Mouse (Mus musculus): Measurements from ENCODE around the gene Hist1h2bf. TPM values are rescaled to one million over a fixed set of nuclear protein-coding genes. Genes with fewer than 3 reads are reported as not detected.
"Not testable (repeated sequence)": the region's sequence is repeated elsewhere in the genome, so short reads cannot be mapped to it uniquely, and the experiment has no call there.

The Hist1h2bf gene
- total RNA-seq, 2 experiments from 2014 or later = 297 to 360 TPM

DNA sequence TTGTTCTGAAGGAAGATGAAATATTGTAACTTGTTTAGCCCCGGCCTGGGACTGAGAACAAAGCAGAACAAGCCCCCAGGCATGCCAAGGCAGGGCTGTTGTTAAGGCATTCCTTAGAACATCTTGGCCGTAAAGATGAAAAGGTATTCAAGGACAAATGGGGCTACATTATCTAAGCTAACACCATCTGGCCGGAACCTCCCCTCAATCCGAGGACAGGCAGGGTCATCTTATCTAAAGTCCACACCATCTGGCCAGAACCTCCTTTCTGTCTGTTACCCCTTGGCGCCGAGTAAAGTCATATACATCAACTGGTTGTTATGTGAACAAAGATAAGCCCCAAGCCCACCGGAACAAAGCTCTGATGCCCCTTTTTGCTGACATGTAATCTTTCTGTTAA lies 17.9 kb upstream of the Hist1h2bf start:
- DNase-seq (ENCODE audit: low spot score in 2 of 2) = not testable (repeated sequence)

DNA sequence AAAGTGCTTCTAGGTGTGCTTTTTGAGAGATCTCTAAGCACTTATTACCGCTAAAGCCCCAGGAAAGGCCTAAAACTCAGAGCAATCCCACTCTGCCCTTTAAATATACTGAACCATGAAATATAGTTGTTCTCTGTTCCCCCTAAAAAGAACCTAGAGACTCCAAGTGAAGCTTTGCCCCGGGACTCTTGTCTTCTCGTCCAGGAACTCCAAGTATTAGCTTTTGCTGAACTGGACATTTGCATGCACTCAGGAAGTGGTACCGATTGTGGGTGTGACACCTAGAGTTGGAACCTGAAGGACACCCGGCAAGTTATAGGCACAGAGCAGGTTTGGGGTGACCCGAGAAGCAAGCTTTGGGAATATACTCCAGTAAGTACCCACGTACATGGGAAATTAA lies 17.2 kb upstream of the Hist1h2bf start:
- DNase-seq (ENCODE audit: low spot score in 2 of 2) = no peak

DNA sequence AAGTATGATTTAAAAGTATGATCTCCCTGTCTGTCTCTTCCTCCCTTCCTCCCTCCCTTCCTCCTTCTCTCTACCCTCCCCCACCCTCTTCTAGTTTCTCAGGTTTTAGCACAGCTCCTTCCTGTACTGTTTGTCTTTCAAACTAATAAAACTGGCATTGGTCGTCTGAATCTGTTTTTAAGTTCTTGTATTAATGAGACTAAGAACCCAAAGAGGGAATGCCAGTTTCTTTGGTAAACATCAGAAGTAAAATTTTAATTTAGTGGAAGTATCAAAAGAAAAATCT lies 12.9 kb upstream of the Hist1h2bf start:
- no peak for DNase-seq (ENCODE audit: low spot score in 2 of 2)

DNA sequence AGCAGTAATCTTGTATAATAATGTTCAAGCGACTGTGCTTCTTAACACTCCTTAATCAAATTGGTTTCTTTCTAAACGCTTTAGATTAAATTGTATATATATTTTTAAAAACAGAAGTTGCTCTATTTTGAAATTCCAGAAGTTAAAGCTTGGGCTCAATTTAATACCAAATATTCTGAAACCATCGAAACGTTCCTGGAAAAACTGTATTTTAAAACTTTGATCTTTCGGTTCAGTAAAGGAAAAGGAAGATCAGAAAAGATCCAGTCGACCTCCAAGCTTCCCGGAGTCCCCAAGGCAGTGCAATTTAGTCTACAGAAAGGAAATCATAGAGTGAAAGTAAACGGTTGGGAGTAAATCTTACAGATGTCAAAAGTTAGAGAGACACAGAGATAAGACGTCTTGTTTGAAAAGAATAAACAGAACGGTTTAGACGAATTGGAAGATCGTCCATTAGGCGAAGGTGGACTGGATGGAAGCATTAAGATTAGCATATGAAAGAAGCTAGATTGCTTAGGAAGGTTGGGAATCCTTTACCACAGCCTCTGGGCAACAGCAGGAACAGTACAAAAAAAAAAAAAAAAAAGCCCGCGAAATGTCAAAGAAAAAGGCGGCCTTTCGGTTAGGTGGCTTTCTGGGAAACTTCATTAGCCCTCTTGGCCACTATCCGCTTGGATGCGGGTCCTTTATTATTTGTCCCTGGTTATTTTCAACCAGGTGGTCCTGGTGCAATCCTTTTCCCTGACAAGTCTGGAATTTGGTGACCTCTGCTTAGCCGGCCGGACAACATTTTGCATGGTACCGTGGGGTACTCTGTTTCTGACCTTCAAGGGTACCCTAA lies 12.3 kb upstream of the Hist1h2bf start:
- no peak for DNase-seq (ENCODE audit: low spot score in 2 of 2)

DNA sequence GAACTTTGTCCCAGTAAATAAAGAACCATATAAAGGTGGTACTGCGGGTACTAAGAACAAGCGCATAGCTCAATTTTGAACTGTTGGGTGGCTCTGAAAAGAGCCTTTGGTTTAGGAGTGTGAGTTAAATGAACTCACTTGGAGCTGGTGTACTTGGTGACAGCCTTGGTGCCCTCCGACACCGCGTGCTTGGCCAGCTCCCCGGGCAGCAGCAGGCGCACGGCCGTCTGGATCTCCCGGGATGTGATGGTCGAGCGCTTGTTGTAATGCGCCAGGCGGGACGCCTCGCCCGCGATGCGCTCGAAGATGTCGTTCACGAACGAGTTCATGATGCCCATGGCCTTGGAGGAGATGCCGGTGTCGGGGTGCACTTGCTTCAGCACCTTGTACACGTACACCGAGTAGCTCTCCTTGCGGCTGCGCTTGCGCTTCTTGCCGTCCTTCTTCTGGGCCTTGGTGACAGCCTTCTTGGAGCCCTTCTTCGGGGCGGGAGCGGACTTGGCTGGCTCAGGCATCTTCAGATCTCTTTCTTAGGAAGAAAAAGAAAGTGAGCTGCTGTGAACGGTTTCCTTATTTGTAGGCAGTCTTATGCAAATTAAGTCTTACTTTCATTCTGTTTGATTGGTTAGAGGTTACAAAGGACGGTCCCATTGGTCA lies 11.6 kb upstream of the Hist1h2bf start:
- DNase-seq (ENCODE audit: low spot score in 2 of 2) = peak in 1 of 2 experiments; percentile 43

DNA sequence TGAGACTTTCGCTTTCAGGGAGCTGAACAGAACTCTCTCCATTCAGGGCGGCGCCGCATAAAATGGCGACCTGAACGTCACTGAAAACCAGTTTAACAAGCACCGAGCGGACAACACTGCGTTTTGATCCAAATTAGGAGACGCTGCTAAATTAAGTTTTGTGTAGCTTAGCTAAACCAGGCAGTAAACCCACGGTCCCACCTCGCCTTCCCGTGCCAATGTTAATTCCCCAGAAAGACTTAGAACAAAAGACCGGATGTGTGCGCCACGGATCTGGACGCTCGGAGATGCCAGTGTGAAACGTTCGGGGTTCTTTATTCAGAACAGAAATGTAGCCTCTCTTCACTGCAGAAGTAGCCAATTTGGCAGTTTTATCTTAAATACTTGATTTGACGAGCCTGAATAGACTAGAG lies 11.0 kb upstream of the Hist1h2bf start:
- peak in 1 of 2 experiments; percentile 50 for DNase-seq (ENCODE audit: low spot score in 2 of 2)

DNA sequence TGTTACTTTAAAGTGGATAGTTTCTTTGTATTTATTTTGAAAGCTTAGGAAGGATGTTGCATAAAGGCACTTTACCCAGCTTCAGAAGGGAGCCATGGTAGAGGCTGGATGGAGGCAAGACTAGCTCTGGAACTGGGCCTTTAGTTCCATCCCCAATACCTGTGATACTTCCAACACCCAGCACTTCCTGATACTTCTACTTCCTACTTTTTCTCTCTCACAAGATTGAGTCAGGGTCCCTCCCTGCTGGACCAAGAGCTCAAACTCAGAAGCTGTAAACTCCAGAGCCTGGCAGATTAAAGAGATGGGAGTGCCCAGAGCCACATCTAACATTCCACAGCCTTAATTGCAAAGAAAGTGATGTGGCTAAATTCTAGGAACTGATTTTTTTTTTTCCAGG lies 10.3 kb upstream of the Hist1h2bf start:
- no peak for DNase-seq (ENCODE audit: low spot score in 2 of 2)

DNA sequence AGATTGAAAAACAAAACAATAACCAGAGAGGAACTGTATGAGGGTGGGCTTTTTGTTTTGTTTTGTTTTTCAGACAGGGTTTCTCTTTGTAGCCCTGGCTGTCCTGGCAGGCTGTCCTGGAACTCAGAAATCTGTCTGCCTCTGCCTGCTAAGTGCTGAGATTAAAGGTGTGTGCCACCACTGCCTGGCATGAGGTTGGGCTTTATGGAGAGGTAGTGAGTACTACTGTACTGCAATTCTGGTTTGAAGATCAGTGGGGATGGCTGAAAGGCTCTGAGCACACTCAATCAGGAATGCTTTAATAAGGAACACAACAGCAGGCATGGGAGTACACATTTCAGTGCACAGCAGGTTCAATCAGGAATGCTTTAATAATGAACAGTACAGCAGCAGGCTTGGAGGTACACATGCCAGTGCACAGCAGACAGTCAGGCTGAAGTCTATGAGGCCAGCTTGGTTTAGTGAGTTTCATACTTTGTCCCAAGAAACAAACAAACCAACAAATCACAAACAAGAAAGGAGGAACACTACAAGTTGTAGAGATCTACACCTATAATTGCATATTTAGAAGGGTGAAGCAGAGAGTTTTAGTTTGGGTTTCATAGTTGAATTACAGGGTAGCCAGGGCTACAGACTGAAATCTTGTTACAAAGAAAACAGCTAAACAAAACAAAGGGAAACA lies 9.5 kb upstream of the Hist1h2bf start:
- DNase-seq (ENCODE audit: low spot score in 2 of 2) = no peak

DNA sequence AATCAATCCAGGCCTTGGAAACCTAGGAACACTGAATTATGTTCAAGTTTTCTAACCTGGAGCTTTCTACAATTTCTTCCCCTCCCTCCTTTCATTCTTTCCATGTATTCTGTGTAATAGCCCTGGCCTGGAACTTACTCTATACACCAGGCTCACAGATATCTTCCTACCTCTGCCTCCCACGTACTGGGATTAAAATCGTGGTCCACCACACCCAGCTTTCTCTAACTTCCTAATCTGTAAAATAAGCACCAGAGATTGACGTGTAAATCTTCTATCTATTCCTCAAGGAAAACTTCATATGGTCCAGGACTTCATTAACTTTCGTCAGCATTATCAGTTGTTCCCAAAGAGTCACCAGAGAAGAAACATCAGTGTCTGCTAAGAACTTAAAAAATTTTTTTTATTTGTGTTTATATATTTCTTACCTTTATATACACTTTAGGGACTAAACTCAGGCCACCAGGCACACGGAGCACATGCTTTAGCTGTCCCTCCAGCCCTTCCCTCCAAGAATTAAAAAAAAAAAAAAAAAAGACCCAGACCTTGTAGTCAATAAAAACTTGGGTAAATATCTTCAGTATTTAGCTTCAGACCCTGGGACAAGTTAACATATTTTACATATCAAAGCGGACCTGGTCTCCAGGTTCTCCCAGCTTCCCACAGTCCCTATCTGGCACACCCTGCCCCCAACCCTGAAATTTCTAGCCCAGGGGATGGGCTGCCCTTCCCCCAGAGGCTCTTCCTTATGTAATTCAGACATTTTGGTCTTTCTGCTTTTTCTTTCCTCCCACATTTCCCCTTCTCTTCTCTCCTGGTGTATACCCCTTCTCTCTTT lies 8.4 kb upstream of the Hist1h2bf start:
- no peak for DNase-seq (ENCODE audit: low spot score in 2 of 2)

DNA sequence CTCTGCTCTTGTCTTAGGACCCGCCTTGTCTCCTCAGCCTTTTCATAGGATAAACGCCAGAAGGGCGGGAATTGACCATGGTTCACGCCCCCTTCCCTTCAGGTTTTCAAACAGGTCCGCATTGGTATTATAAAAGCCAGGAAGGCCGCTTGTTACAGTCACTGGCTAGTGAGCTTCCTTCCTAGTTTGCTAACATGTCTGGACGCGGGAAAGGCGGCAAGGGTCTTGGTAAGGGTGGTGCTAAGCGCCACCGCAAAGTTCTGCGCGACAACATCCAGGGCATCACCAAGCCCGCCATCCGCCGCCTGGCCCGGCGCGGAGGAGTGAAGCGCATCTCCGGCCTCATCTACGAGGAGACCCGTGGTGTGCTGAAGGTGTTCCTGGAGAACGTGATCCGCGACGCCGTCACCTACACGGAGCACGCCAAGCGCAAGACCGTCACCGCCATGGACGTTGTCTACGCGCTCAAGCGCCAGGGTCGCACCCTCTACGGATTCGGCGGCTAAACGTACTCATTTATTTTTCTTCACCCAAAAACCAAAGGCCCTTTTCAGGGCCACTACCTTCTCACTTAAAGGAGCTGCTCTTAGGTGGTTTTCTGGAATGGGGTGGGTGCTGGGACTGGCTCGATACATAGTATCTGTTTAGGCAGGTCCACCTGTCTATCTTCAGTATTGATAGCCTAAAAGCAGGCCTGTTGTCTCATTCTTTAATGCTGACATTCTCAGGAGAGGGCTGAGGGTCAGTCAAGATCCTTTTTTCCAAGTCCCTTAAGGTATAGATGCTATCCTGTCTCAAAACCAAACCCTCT lies 7.6 kb upstream of the Hist1h2bf start, which contains the start of gene Hist1h4d:
Hist1h4d (plus strand) TSS at position 191 of the 811 bp plus-strand sequence.
- peak; percentile 83 to 96 for DNase-seq (ENCODE audit: low spot score in 2 of 2)

DNA sequence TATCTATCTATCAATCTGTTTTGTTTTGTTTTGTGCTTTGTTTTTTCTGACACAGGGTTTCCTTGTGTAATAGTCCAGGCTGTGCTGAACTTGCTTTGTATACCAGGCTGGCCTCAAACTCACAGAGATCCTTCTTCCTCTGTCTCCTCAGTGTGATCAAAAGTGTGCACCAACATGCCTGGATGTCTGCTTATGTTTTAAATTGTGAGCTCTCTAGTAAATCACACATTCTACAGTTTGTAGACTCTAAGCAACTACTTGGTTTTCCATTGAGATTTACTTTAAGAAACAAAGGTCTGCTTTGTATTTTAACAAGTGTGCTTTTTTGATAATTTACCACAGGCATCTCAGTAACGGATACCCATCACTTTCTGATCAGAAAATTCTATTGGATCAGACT lies 3.8 kb upstream of the Hist1h2bf start:
- DNase-seq (ENCODE audit: low spot score in 2 of 2) = no peak

DNA sequence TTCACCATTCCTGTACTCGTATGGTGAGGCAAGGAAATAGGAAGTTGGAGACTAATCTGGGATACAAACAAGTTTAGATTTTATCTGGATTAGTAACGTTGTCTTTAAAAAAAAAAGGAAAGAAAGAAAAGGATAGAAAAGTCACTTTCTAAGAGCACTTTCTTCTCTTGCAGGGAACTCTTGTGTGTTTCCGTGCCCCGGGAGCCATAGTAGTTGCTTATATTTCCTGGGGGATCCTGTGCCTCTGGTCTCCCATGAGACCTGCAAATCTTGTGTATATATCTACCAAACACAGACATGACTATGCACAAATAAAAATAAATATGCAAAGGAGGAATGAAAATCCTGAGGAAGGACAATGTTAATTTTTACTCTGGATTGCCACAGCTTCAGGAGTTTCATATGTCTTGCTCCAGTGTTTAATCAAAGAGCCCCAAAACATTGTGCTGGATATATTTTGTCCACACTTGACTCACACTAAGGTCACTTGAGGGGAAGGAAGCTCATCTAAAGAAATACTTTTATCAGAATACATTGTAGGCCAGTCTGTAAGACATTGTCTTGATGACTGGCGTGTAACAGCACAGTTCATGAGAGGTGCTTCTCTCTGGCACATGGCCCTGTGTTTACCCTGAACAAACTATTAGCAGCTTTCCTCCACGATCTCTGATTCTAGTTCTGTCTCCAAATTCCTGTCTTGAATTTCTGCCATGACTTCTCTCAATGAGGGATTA lies 3.1 kb upstream of the Hist1h2bf start:
- DNase-seq (ENCODE audit: low spot score in 2 of 2) = no peak

DNA sequence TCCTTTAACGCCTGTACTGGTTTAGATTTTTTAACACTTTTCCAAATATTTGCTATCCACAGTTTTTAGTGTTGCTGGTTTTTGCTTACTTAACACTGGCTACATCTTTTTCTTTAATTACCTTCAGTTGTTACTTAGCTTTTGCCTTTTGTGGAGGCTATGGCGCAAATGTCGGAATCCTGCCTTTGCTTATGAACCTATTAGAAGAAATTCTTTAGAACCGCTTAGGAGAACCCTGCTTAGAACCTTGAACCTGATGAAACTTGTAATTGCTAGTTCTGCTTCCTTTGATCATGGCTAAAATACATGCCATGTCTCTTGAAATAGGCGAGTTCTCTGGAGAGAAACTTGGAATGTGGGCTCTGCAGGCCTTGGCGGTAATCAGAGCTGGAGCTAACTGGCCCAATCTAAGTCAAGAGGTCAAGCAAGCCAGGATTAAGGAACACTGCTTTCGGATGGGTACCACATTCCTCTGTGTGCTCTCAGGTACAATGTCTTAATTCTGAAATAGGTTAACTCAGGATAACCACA lies 2.4 kb upstream of the Hist1h2bf start:
- no peak for DNase-seq (ENCODE audit: low spot score in 2 of 2)

DNA sequence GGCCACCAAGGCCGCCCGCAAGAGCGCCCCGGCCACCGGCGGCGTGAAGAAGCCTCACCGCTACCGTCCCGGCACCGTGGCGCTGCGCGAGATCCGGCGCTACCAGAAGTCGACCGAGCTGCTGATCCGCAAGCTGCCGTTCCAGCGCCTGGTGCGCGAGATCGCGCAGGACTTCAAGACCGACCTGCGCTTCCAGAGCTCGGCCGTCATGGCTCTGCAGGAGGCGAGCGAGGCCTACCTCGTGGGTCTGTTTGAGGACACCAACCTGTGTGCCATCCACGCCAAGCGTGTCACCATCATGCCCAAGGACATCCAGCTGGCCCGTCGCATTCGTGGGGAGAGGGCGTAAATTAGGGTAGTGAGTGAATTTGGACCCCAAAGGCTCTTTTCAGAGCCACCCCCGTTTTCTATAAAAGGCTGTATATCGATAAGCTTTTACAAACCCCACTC lies 1.9 kb upstream of the Hist1h2bf start:
- DNase-seq (ENCODE audit: low spot score in 2 of 2) = not testable (repeated sequence)

DNA sequence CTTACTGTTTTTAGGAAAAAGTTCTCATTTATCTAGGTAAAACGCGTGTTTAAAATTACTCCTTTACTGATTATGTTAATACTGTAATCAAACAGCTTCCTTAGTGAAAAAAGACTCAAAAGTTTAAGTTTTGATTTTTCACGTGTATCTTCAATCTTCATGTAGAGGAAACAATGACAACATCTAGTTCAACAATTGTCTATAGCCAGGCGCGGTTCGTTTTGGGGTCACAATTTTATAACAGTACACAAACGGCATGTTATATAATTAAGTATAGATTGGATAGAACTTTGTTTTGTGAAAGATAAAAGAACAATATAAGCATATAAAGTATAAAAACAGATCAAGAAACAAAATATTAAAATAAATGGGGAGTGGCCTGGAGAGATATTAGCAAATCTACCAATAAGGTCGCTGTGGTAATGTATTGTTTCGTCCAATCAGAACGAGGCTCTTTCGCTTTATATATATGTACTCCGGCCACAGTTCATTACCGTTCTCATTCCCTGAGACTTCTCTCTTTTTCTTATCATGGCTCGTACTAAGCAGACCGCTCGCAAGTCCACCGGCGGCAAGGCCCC lies 1.4 kb upstream of the Hist1h2bf start, which contains the start of gene Hist1h3d:
Hist1h3d (plus strand) TSS at position 493 of the 581 bp plus-strand sequence.
- no peak for DNase-seq (ENCODE audit: low spot score in 2 of 2)

DNA sequence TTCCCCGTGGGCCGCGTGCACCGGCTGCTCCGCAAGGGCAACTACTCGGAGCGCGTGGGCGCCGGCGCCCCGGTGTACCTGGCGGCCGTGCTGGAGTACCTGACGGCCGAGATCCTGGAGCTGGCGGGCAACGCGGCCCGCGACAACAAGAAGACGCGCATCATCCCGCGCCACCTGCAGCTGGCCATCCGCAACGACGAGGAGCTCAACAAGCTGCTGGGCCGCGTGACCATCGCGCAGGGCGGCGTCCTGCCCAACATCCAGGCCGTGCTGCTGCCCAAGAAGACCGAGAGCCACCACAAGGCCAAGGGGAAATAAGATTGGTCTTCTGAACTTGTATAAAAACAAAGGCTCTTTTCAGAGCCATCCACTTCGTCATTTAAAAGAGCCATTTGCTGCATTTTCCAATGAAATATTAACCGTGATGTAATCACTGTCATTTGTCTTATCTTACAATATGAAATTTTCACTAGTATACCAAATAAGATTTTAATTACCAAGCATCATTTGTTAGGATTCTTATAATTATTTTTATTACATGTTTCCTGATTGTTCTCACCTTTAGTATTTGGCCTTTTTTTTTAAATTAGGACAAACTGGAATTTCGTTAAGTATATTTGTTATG lies 662 bp upstream of the Hist1h2bf start:
- DNase-seq (ENCODE audit: low spot score in 2 of 2) = not testable (repeated sequence)

DNA sequence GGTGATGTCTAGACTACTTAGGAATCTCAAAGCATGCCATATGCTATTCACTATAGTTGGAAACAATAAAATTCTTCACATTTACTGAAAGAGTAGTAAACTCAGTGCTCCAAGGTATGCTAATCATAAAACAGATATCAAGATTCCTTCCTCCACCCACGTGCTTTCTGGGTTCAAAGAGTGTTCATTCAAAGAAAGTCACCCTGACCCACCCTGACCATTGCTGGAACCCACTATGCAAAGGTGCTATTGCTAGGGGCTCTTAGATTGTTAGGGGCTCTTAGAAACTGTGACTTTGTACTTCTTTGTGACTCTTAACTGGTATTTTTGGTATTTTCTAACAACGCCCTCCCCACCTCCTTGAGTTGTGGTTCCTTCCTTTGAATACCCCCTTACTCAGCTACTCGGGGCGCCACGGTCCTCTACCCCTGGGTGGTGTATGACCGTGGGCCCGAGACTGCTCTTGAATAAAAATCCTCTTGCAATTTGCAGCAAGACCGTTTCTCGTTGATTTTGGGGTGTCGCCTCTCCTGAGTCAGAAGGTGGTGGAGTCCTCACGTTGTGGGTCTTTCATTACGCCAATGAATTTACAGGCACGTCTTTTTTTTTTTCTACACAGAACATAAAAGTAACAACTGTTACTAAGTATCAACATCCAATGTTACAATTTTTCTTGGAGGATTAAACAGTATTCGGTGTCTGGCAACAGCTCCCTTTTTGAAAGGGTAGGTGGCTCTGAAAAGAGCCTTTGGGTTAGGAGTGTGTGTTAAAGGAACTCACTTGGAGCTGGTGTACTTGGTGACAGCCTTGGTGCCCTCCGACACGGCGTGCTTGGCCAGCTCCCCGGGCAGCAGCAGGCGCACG lies 730 bp downstream of the Hist1h2bf start:
- not testable (repeated sequence) for DNase-seq (ENCODE audit: low spot score in 2 of 2)
